Mouse (Mus musculus) layer of hippocampus, adult 11-12 months (tissue): ENCODE results near the gene Klhl7.

Experiments
- DNase-seq: peaks from one replicate; pipeline ENCODE4 v3.0.0; 2022; ENCODE audit warnings: low spot score

The Klhl7 gene

DNA sequence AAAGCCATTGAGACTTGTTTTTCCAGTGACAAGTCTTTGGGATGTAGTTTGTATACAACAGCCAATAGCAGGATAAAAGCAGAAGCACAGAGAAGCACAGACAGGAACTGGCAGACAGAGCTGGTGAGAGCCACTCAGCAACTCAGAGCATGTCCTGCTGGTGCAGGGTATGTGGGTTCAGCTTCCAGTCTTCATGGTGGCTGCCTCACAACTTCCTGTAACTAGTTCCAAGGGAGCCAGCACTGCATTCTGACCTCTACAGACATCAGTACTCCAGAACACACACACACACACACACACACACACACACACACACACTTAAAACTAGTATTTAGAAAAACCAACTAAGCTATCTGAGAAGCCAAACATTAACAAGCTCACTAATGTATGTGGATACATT, 71.7 kb downstream of the Klhl7 start:
- DNase-seq: peak; percentile 17

DNA sequence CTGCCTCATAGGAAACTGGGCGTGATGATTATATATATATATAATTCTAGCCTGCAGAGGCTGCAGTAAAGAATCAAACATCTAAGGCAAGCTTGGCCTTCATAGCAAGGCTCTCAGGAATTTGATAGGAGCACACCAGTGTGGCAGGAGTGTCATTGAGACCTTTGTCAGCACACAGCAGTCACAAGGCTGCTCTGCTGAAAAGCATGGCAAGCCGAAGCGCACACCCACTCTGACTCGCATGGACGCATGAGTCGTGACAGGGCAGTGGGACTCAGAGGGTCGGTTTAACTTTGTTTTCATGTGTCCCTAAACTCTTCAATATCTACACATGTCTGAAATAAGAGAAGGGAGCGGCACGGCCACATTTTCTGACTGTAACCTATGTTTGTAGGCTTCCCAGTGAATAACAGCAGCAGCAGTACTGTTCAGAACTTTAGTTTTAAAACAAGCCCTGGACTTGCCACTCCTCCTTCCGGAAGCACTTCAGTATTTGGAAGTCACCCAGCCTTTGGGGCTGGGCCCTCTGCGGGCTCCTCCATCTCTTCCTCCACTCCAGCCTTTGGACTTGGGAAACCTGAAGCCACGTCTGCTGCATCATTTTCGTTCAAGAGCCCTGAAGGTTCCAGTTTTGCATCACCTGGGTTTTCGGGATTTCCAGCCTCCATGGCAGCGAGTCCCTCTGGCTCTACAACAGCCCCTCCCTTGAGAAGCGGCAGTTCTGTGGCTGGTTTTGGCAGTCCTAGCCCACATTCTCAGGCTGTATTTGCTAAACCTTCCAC, 81.3 kb downstream of the Klhl7 start:
- DNase-seq: no peak

DNA sequence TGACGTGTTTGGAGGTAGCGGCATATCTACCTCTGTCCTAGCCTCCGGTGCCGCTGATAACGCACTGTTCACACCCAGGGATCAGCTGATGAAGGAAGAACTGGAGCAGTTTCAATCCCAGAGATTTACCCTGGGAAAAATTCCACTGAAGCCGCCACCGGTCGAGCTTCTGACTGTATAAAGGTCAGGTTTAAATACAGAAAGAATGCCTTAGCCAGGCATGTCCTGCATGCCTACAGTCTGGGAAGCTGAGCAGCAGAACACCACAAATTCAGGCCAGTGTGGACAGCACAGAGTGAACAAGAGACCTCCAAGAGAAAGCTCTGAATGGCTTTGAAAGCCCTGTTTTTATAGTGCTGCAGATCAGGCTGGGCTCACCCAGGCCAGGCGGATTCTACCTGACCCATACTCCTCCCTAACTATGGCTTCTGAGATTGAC, 81.9 kb downstream of the Klhl7 start:
- no peak for DNase-seq

DNA sequence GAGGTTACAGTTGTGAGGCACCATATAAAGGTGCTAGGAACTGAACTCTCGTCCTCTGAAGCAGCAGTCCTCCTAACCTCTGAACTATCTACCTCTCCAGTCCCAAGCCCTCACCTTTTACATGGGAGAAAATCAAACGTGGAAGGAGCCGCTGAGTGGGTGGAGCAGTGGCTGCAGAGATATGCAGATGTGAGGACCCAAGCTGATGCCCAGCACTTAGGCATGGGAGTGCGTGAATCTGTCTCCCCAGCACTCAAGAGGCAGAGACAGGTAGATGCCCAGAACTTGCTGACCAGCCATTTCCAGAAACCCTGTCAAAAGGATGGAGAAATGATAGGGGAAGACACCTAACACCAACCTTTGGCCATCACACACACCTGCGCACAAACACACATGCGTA, 82.7 kb downstream of the Klhl7 start:
- no peak for DNase-seq

DNA sequence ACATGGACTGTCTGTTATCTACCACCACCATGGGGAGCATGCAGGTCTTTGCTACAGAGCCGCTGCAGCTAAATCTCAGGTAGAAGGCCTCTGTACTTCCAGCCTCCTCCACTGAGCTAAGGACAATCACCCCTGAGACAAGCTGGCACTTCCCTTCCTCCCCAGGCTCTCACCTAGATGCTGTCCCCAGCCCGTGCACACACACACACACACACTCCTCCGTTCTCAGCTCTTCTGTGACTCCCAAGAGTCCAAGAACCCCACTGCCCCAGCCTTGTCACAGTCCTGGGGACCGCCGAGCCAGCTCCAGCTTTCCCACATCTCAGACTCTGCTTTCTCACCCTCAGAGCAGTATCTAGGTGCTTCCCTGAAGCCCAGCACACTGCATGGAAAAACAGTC, 83.6 kb downstream of the Klhl7 start:
- DNase-seq: no peak

DNA sequence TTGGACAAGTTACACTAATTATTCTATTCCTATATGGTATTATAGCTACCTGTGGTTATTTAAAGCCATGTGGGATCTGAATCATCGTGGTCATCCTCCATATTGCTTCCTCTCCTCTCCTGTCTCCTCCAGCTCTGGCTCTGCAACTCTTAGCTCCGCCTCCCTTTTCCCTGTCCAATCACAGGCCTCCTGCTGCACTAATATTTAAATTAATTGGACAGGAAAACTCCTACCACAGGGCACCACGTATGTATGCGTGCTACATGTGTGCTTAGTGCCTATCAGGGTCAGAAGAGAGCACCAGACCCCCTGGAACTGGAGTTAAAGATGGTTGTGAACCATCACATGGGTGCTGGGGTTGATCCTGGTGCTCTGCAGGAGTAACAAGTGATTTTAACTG, 88.1 kb downstream of the Klhl7 start:
- no peak for DNase-seq

DNA sequence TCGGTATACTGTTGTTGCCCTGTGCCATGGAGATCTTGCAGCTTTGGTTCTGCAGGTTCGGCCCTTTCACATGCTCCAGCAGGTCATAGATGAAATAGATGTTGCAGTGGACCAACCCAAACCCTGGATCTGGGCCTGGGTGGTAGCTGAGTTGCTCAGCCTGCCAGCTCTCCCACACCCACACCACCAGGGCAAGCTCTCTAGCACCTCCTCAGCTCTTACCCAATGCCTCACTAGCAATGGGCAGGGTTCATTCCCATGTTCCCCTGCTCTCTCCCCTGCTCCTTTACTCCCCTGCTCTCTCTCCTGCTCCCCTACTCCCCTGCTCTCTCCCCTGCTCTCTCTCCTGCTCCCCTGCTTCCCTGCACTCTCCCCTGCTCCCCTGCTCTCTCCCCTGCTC, 91.4 kb downstream of the Klhl7 start:
- DNase-seq: no peak

DNA sequence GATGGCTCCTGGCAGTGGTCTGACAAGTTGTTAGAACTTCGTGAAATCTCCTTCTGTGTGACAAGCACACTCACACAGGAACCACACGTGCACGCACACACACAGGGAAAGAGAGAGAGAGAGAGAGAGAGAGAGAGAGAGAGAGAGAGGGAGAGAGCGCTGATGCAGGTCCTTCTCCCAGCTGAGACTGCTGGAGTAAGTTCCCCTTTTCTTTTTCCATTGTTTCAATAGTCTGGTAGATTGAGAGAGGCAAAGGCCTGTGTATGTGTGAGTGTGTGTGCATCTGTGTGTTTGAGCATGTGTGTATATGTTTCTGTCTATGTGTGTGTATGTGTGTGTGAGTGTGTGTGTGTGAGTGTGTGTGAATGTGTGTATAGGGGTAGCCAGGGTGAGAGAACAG, 100.6 kb downstream of the Klhl7 start:
- no peak for DNase-seq

DNA sequence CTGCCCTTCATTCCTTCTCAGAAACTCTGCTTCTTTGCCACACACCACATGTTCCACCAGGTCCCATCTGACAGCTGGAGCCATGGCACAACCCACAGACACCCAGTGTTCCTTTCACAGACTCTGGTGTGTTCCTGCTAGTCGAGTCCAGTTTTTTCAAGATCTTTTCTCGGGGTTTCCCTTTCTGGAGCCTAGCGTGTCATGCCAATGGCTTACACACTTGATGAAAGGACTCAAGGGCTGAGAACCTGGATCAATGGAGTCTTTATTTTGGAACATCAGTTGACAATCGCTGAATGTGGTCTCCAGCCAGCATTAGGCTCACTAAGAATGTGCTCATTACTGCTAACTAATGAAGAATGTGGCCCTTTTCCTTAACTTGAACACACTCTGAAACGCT, 102.1 kb downstream of the Klhl7 start:
- DNase-seq: peak; percentile 37

DNA sequence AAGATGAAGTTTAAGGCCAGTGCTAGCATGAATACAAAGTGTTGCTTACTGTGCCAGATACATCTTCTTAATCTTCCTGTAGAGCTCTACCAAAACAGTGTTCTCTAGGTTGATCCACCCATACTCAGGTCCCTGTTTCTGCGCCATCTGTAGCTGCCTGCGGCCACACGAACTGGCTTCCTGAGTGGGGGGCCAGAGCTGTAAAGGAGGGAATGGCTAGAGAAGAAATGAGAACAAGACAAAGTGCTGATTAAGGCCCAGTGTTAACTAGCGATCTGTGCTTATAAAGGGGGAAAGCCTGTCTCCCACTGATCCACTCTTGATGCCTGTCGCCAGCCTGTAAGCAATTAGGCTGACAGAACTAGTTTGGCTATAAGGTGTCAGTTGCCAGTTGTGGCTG, 102.9 kb downstream of the Klhl7 start:
- DNase-seq: no peak

DNA sequence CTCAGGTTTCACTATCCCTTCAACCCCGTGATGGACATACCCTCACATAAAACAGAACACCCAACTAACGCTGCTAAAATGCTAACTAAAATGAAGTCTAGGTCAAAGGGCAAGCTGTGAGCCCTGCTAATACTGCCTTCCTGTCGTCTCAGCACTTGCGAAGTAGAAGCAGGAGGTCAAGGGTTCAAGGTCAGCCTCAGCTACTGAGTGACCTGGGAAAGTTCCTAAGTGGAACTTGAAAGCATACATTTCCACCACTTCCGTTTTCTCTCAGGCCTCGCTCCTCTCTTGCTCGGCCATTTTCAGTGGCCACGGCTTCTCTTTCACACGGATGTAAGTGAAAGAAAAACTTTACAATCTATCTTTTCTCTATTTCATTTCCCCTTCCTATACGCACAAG, 107.6 kb downstream of the Klhl7 start:
- no peak for DNase-seq

DNA sequence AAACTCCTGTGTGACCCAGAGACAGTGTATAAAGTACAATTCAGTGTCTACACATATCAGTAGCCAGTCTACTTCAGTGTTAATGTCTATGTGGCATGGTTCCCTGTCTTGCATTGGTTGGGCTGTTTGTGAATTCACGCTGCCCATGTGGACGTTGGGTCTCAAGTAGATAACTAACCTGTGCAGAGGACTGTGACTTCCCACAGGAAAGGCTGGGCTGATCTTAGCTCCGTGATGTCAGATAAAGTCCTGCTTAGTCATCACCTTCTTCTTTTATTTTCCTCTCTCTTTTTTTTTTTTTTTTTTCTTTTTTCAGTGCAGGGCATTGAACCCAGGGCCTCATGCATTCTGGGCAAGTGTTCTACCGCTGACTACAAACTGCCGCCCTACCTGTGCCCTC, 108.1 kb downstream of the Klhl7 start:
- no peak for DNase-seq
